In genomic region chr13:99394694-99395093, GRCm38 (mm10) we compare ENCODE assay signal across 13 mouse cellular contexts. TPM values are rescaled to one million over a fixed set of nuclear protein-coding genes. Genes with fewer than 3 reads are reported as not detected.
A peak's percentile ranks its signal among the peaks of the same experiment; 100 is the strongest.
DNase-seq lines count a peak whose midpoint lies in the region; ATAC-seq and TF ChIP-seq lines count a peak whose summit lies in the region.
"Had no signal": no experiment of that assay in that cellular context is flagged by ENCODE, and none has a peak within 500 bp of the region (broad histone marks: within the 10 kb centered on the region; RNA-seq: fewer than 3 reads in every experiment).

No protein-coding gene starts in this region.

- peaks cover 5% of the 10 kb centered on the region; the same call in 1 of the 2 replicates for H3K4me1 ChIP-seq in forebrain, postnatal 0 days (ENCODE audit: insufficient read depth)
- H3K4me1 ChIP-seq in forebrain, embryonic 11.5 days (replicated peaks; ENCODE audit: control insufficient read depth, insufficient read depth, low read length), result peaks cover 8% of the 10 kb centered on the region; the same call in 1 of the 2 replicates
- no peaks in the 10 kb centered on the region for H3K4me1 ChIP-seq in intestine, postnatal 0 days (replicated peaks; ENCODE audit: control insufficient read depth, insufficient read depth, low read length)
- no peaks in the 10 kb centered on the region for H3K4me1 ChIP-seq in intestine, embryonic 15.5 days (replicated peaks)
- H3K4me1 ChIP-seq in lung, postnatal 0 days (ENCODE audit: insufficient read depth, low read depth, low read length), result peaks cover 4% of the 10 kb centered on the region; the same call in 1 of the 2 replicates
- peaks cover 19% of the 10 kb centered on the region for H3K4me1 ChIP-seq in midbrain, embryonic 16.5 days (ENCODE audit: control insufficient read depth, insufficient read depth, low read length)

- no peaks in the 10 kb centered on the region for H3K9me3 ChIP-seq in forebrain, postnatal 0 days (ENCODE audit: low read length)
- H3K9me3 ChIP-seq in forebrain, embryonic 11.5 days (ENCODE audit: control insufficient read depth, low read length), result no peaks in the 10 kb centered on the region
- H3K9me3 ChIP-seq in intestine, postnatal 0 days (ENCODE audit: control insufficient read depth), result no peaks in the 10 kb centered on the region
- no peaks in the 10 kb centered on the region for H3K9me3 ChIP-seq in intestine, embryonic 15.5 days
- no peaks in the 10 kb centered on the region for H3K9me3 ChIP-seq in lung, postnatal 0 days (ENCODE audit: low read length)
- H3K9me3 ChIP-seq in midbrain, embryonic 16.5 days (replicated peaks; ENCODE audit: control insufficient read depth, low read length, poor library complexity, severe bottlenecking), result no peaks in the 10 kb centered on the region

- TF ChIP-seq CTCF in forebrain, postnatal 0 days (IDR thresholded peaks at IDR 0.05; ENCODE audit: low read depth), result peak; percentile 57
- peak; percentile 46 for TF ChIP-seq CTCF in intestine, postnatal 0 days (IDR thresholded peaks at IDR 0.05; ENCODE audit: low read depth)
- peak; percentile 45 for TF ChIP-seq CTCF in lung, postnatal 0 days (IDR thresholded peaks at IDR 0.05)

- 42% methylated on average over 3 of the region's 3 CpGs for WGBS in forebrain, postnatal 0 days
- 51% methylated on average over 3 of the region's 3 CpGs for WGBS in forebrain, embryonic 11.5 days
- WGBS in intestine, postnatal 0 days, result 72% methylated on average over 3 of the region's 3 CpGs
- 66% methylated on average over 3 of the region's 3 CpGs for WGBS in intestine, embryonic 15.5 days
- WGBS in lung, postnatal 0 days, result 55% methylated on average over 3 of the region's 3 CpGs
- WGBS in midbrain, embryonic 16.5 days, result 31% methylated on average over 3 of the region's 3 CpGs

- H3K27ac ChIP-seq in forebrain, postnatal 0 days (ENCODE audit: low read depth, low read length), result no peak overlapping the region
- no peak overlapping the region for H3K27ac ChIP-seq in forebrain, embryonic 11.5 days (ENCODE audit: low read depth, low read length)
- H3K27ac ChIP-seq in intestine, postnatal 0 days (ENCODE audit: low read depth, low read length), result no peak overlapping the region
- no peak overlapping the region for H3K27ac ChIP-seq in intestine, embryonic 15.5 days
- H3K27ac ChIP-seq in lung, postnatal 0 days (ENCODE audit: low read length), result no peak overlapping the region
- no peak overlapping the region for H3K27ac ChIP-seq in midbrain, embryonic 16.5 days (ENCODE audit: low read length)

- peak; percentile 31 for DNase-seq in forebrain, postnatal 0 days
- no peak for DNase-seq in forebrain, embryonic 11.5 days (ENCODE audit: low spot score)
- peak; percentile 15 for DNase-seq in lung, postnatal 0 days (ENCODE audit: low spot score)
- no peak for DNase-seq in lung, postnatal 25 days (ENCODE audit: low spot score)
- DNase-seq in ovary, postnatal 14 days (ENCODE audit: low spot score), result no peak
- DNase-seq: adrenal gland, postnatal 14 days; cerebellum, postnatal 36 days; lung, postnatal 36 days; right cerebral cortex, postnatal 4 days; thymus, postnatal 36 days had no signal

- no peaks in the 10 kb centered on the region for H3K27me3 ChIP-seq in forebrain, postnatal 0 days (ENCODE audit: insufficient read depth, low read length)
- no peaks in the 10 kb centered on the region for H3K27me3 ChIP-seq in forebrain, embryonic 11.5 days (ENCODE audit: control insufficient read depth, insufficient read depth, low read length)
- no peaks in the 10 kb centered on the region for H3K27me3 ChIP-seq in intestine, postnatal 0 days (replicated peaks; ENCODE audit: control insufficient read depth, insufficient read depth, low read length)
- H3K27me3 ChIP-seq in intestine, embryonic 15.5 days (replicated peaks), result no peaks in the 10 kb centered on the region
- no peaks in the 10 kb centered on the region for H3K27me3 ChIP-seq in lung, postnatal 0 days (replicated peaks; ENCODE audit: insufficient read depth, low read length)
- H3K27me3 ChIP-seq in midbrain, embryonic 16.5 days (ENCODE audit: control insufficient read depth, insufficient read depth, low read depth, low read length), result no peaks in the 10 kb centered on the region

- ATAC-seq in forebrain, postnatal 0 days, result no peak
- ATAC-seq in forebrain, embryonic 11.5 days (replicated peaks; ENCODE audit: low FRiP score), result no peak
- no peak for ATAC-seq in intestine, postnatal 0 days
- no peak for ATAC-seq in intestine, embryonic 15.5 days
- ATAC-seq in lung, postnatal 0 days, result no peak
- ATAC-seq in midbrain, embryonic 16.5 days, result no peak

- no peak overlapping the region for H3K4me2 ChIP-seq in forebrain, postnatal 0 days (ENCODE audit: low read depth)
- H3K4me2 ChIP-seq in forebrain, embryonic 11.5 days (ENCODE audit: low read depth, low read length, severe bottlenecking), result no peak overlapping the region
- H3K4me2 ChIP-seq in intestine, postnatal 0 days (replicated peaks; ENCODE audit: low read depth), result no peak overlapping the region
- no peak overlapping the region for H3K4me2 ChIP-seq in intestine, embryonic 15.5 days (replicated peaks)
- no peak overlapping the region for H3K4me2 ChIP-seq in lung, postnatal 0 days (replicated peaks; ENCODE audit: low read depth, low read length)
- H3K4me2 ChIP-seq in midbrain, embryonic 16.5 days (ENCODE audit: low read length), result no peak overlapping the region

- no peak overlapping the region for H3K9ac ChIP-seq in forebrain, postnatal 0 days
- H3K9ac ChIP-seq in forebrain, embryonic 11.5 days (ENCODE audit: low read length), result no peak overlapping the region
- H3K9ac ChIP-seq in intestine, postnatal 0 days (ENCODE audit: low read depth, low read length), result no peak overlapping the region
- no peak overlapping the region for H3K9ac ChIP-seq in intestine, embryonic 15.5 days
- H3K9ac ChIP-seq in lung, postnatal 0 days (replicated peaks; ENCODE audit: low read depth), result no peak overlapping the region
- H3K9ac ChIP-seq in midbrain, embryonic 16.5 days (ENCODE audit: low read depth, low read length), result peak overlapping the region; percentile 20; the same call in 1 of the 2 replicates

- peak; percentile 47; the same call in 1 of the 2 replicates for TF ChIP-seq EP300 in lung, postnatal 0 days (IDR thresholded peaks at IDR 0.05)

- no peak overlapping the region for H3K4me3 ChIP-seq in forebrain, postnatal 0 days (ENCODE audit: low read depth, low read length)
- H3K4me3 ChIP-seq in forebrain, embryonic 11.5 days (ENCODE audit: low read depth, low read length), result no peak overlapping the region
- H3K4me3 ChIP-seq in intestine, postnatal 0 days (ENCODE audit: low read depth, low read length), result no peak overlapping the region
- no peak overlapping the region for H3K4me3 ChIP-seq in intestine, embryonic 15.5 days (replicated peaks)
- H3K4me3 ChIP-seq in lung, postnatal 0 days (ENCODE audit: low read depth, low read length), result no peak overlapping the region
- no peak overlapping the region for H3K4me3 ChIP-seq in midbrain, embryonic 16.5 days (ENCODE audit: low read depth, low read length)

- no peaks in the 10 kb centered on the region for H3K36me3 ChIP-seq in forebrain, postnatal 0 days (ENCODE audit: insufficient read depth)
- H3K36me3 ChIP-seq in forebrain, embryonic 11.5 days (ENCODE audit: control insufficient read depth, insufficient read depth, low read length), result no peaks in the 10 kb centered on the region
- H3K36me3 ChIP-seq in intestine, postnatal 0 days (ENCODE audit: control insufficient read depth, insufficient read depth), result no peaks in the 10 kb centered on the region
- H3K36me3 ChIP-seq in intestine, embryonic 15.5 days, result no peaks in the 10 kb centered on the region
- no peaks in the 10 kb centered on the region for H3K36me3 ChIP-seq in lung, postnatal 0 days (ENCODE audit: insufficient read depth, low read length)
- H3K36me3 ChIP-seq in midbrain, embryonic 16.5 days (ENCODE audit: control insufficient read depth, insufficient read depth, low read length), result no peaks in the 10 kb centered on the region

RNA-seq across cellular contexts. Expression of gene Mrps27, which starts 50.1 kb away (rescaled TPM):
- 21.9 and 23.9 TPM in 2 replicates for total RNA-seq in forebrain, postnatal 0 days (2014; rRNA removed)
- polyA plus RNA-seq in forebrain, postnatal 0 days (2015; fragmentation: Nextera tagmentation; extraction: Ambion mirVana), result 39.1 and 39.6 TPM in 2 replicates
- 63.4 and 64.2 TPM in 2 replicates for polyA plus RNA-seq in forebrain, embryonic 11.5 days (2014; fragmentation: Nextera tagmentation; extraction: Ambion mirVana)
- 17.2 and 17.4 TPM in 2 replicates for polyA plus RNA-seq in intestine, postnatal 0 days (2015; fragmentation: Nextera tagmentation; extraction: Ambion mirVana)
- polyA plus RNA-seq in intestine, embryonic 15.5 days (2015; fragmentation: Nextera tagmentation; extraction: Ambion mirVana), result 71.4 and 72.2 TPM in 2 replicates
- 19.2 and 20.4 TPM in 2 replicates for polyA plus RNA-seq in lung, postnatal 0 days (2015; fragmentation: Nextera tagmentation; extraction: Ambion mirVana)
- polyA plus RNA-seq in midbrain, embryonic 16.5 days (2015; fragmentation: Nextera tagmentation; extraction: Ambion mirVana), result 39.6 and 44.4 TPM in 2 replicates

RNA-seq across cellular contexts. Expression of gene Ptcd2, which starts 50.2 kb away (rescaled TPM):
- 47.6 and 50.6 TPM in 2 replicates for total RNA-seq in forebrain, postnatal 0 days (2014; rRNA removed)
- 57.6 and 59.2 TPM in 2 replicates for polyA plus RNA-seq in forebrain, postnatal 0 days (2015; fragmentation: Nextera tagmentation; extraction: Ambion mirVana)
- polyA plus RNA-seq in forebrain, embryonic 11.5 days (2014; fragmentation: Nextera tagmentation; extraction: Ambion mirVana), result 49.0 and 54.2 TPM in 2 replicates
- 28.3 and 28.5 TPM in 2 replicates for polyA plus RNA-seq in intestine, postnatal 0 days (2015; fragmentation: Nextera tagmentation; extraction: Ambion mirVana)
- polyA plus RNA-seq in intestine, embryonic 15.5 days (2015; fragmentation: Nextera tagmentation; extraction: Ambion mirVana), result 54.8 and 62.3 TPM in 2 replicates
- polyA plus RNA-seq in lung, postnatal 0 days (2015; fragmentation: Nextera tagmentation; extraction: Ambion mirVana), result 22.9 and 25.3 TPM in 2 replicates
- 54.9 and 56.0 TPM in 2 replicates for polyA plus RNA-seq in midbrain, embryonic 16.5 days (2015; fragmentation: Nextera tagmentation; extraction: Ambion mirVana)

Comparison
In these comparisons a context has a peak if more than half of its experiments do, and no peak if none do; other contexts are left out.
1. DNase-seq: peak in forebrain, postnatal 0 days (single experiment) and lung, postnatal 0 days (single experiment); none in forebrain, embryonic 11.5 days (single experiment), lung, postnatal 25 days (single experiment) and ovary, postnatal 14 days (single experiment).
2. Peak in every context shown above with its lines, with median percentiles within 50 percentile points of each other: CTCF ChIP-seq.